Mouse (Mus musculus) liver, embryonic 13.5 days (tissue): ENCODE measurements around the gene Klhl9. TPM values are rescaled to one million over a fixed set of nuclear protein-coding genes. Genes with fewer than 3 reads are reported as not detected.
A peak's percentile ranks its signal among the peaks of the same experiment; 100 is the strongest.
"Not testable (repeated sequence)": the region's sequence is repeated elsewhere in the genome, so short reads cannot be mapped to it uniquely, and the experiment has no call there.

Experiments used
- ATAC-seq: fragments of 200-750 bp; cut with Nextera tagmentation; 2 replicates; pipeline ENCODE4 v1.8.0; 2017; ENCODE audit warnings: low read depth, mild to moderate bottlenecking, moderate number of reproducible peaks, moderate library complexity
- DNase-seq: peaks from one replicate; pipeline ENCODE4 v3.0.0; 2022
- H3K27ac ChIP-seq: fragments of 300-500 bp; sonication (generic); 2 replicates; pipeline ENCODE4 v1.5.1; 2015; ENCODE audit warnings: moderate library complexity, mild to moderate bottlenecking, inconsistent platforms
- H3K27me3 ChIP-seq: fragments of 300-500 bp; sonication (generic); 2 replicates; pipeline ENCODE4 v1.6.1; 2015; ENCODE audit warnings: mild to moderate bottlenecking, inconsistent platforms
- H3K36me3 ChIP-seq: fragments of 300-500 bp; sonication (generic); 2 replicates; pipeline ENCODE4 v1.6.1; 2015; ENCODE audit warnings: mild to moderate bottlenecking, inconsistent platforms
- H3K4me1 ChIP-seq: fragments of 300-500 bp; sonication (generic); replicated peaks from 2 replicates; pipeline ENCODE4 v1.6.1; 2015; ENCODE audit warnings: inconsistent platforms
- H3K4me2 ChIP-seq: fragments of 300-500 bp; sonication (generic); 2 replicates; pipeline ENCODE4 v1.6.1; 2015; ENCODE audit warnings: inconsistent platforms, mild to moderate bottlenecking, moderate library complexity
- H3K4me3 ChIP-seq: fragments of 300-500 bp; sonication (generic); replicated peaks from 2 replicates; pipeline ENCODE4 v1.5.1; 2015; ENCODE audit warnings: mild to moderate bottlenecking, inconsistent platforms
- H3K9ac ChIP-seq: fragments of 300-500 bp; sonication (generic); 2 replicates; pipeline ENCODE4 v1.6.1; 2015; ENCODE audit warnings: mild to moderate bottlenecking, inconsistent platforms
- H3K9me3 ChIP-seq: fragments of 300-500 bp; sonication (generic); replicated peaks from 2 replicates; pipeline ENCODE4 v1.6.1; 2016; ENCODE audit warnings: inconsistent platforms
- WGBS: fragments of 180-500 bp; shearing (Covaris S2); methylation state at CpG from one replicate; pipeline ENCODE4 v1.1.7; 2015; ENCODE audit not compliant: insufficient replicate concordance; 5-methylcytosine and 5-hydroxymethylcytosine counted together
- polyA plus RNA-seq: library from polyadenylated mRNA; unstranded; fragments of >200 nt; fragmentation: Nextera tagmentation; extraction: Ambion mirVana; gene quantifications from 2 replicates; pipeline ENCODE4 v1.2.1, GENCODE M21; 2015

Gene Klhl9
- 24.6 and 33.1 TPM in 2 replicates for polyA plus RNA-seq

GRCm38 (mm10) chr4:88721791-88722721 is at the start of gene Klhl9, which contains the start of gene Gm26566:
TSS of gene Klhl9 (minus strand) at chr4:88722465.
TSS of gene Gm26566 (plus strand) at chr4:88721805.
- ATAC-seq (peak; percentile 95), DNase-seq (peak; percentile 83)
- Histone ChIP-seq H3K4me2 (peak within 1 kb of the TSS; percentile 88), H3K27me3 (no peaks in the 10 kb centered on the region), H3K9me3 (no peaks in the 10 kb centered on the region), H3K36me3 (peaks cover 19% of the 10 kb centered on the region), H3K27ac (peak within 1 kb of the TSS; percentile 93), H3K4me1 (peaks cover 35% of the 10 kb centered on the region), H3K9ac (peak within 1 kb of the TSS; percentile 88), H3K4me3 (peak within 1 kb of the TSS; percentile 74)
- WGBS, result under 1% methylated on average over 82 of the region's 82 CpGs

- H3K36me3 ChIP-seq, ATAC-seq, H3K27ac ChIP-seq, DNase-seq, H3K4me1 ChIP-seq, H3K27me3 ChIP-seq, H3K9me3 ChIP-seq: not testable (repeated sequence)
- 2% methylated on average over 41 of the region's 42 CpGs for WGBS
- Histone ChIP-seq H3K4me3 (peak overlapping the region; percentile 50), H3K4me2 (peak overlapping the region; percentile 64), H3K9ac (peak overlapping the region; percentile 52)
Observed at GRCm38 (mm10) chr4:88763384-88764018, 41.2 kb upstream of the Klhl9 start.

- ATAC-seq, H3K36me3 ChIP-seq, H3K4me1 ChIP-seq, H3K9ac ChIP-seq, H3K27ac ChIP-seq, H3K4me3 ChIP-seq, H3K9me3 ChIP-seq, DNase-seq, H3K27me3 ChIP-seq: not testable (repeated sequence)
- peak overlapping the region; percentile 53; the same call in 1 of the 2 replicates for H3K4me2 ChIP-seq
- 29% methylated on average over 9 of the region's 9 CpGs for WGBS
Observed at GRCm38 (mm10) chr4:88762341-88762740, 40.1 kb upstream of the Klhl9 start.

GRCm38 (mm10) chr4:88761776-88762175 is 39.5 kb upstream of the Klhl9 start:
- H3K4me3 ChIP-seq, H3K9me3 ChIP-seq, H3K27me3 ChIP-seq, H3K4me1 ChIP-seq, H3K4me2 ChIP-seq, DNase-seq, H3K36me3 ChIP-seq, ATAC-seq, H3K27ac ChIP-seq, H3K9ac ChIP-seq: not testable (repeated sequence)
- 57% methylated on average over 6 of the region's 8 CpGs for WGBS

GRCm38 (mm10) chr4:88760431-88760830 is 38.2 kb upstream of the Klhl9 start:
- Histone ChIP-seq H3K4me3 (peak overlapping the region; percentile 43), H3K27ac (peak overlapping the region; percentile 23; the same call in 1 of the 2 replicates), H3K9ac (0 out of 2 replicates have a peak overlapping the region, but pooled peaks have one; percentile 17), H3K4me2 (peak overlapping the region; percentile 59)
- H3K27me3 ChIP-seq, DNase-seq, ATAC-seq, H3K36me3 ChIP-seq, H3K4me1 ChIP-seq, H3K9me3 ChIP-seq: not testable (repeated sequence)
- under 1% methylated on average over 26 of the region's 28 CpGs for WGBS

GRCm38 (mm10) chr4:88759610-88760268 is 37.5 kb upstream of the Klhl9 start, which contains the start of gene Gm13283:
TSS of gene Gm13283 (plus strand) at chr4:88760119.
- ATAC-seq, H3K27me3 ChIP-seq, H3K4me1 ChIP-seq, H3K9me3 ChIP-seq, H3K36me3 ChIP-seq: not testable (repeated sequence)
- Histone ChIP-seq H3K9ac (0 out of 2 replicates have a peak within 1 kb of the TSS, but pooled peaks have one; percentile 17), H3K4me3 (peak within 1 kb of the TSS; percentile 43), H3K27ac (peak within 1 kb of the TSS; percentile 23; the same call in 1 of the 2 replicates), H3K4me2 (peak within 1 kb of the TSS; percentile 59)
- DNase-seq, result peak; percentile 10
- WGBS, result 13% methylated on average over 11 of the region's 14 CpGs

- not testable (repeated sequence) for ATAC-seq, DNase-seq, H3K4me3 ChIP-seq, H3K27ac ChIP-seq, H3K27me3 ChIP-seq, H3K4me2 ChIP-seq, H3K36me3 ChIP-seq, H3K4me1 ChIP-seq, H3K9me3 ChIP-seq, H3K9ac ChIP-seq
- WGBS, result 74% methylated on average over 9 of the region's 9 CpGs
Observed at GRCm38 (mm10) chr4:88758751-88759150, 36.5 kb upstream of the Klhl9 start.

GRCm38 (mm10) chr4:88757628-88758031 is 35.4 kb upstream of the Klhl9 start:
- not testable (repeated sequence) for H3K27me3 ChIP-seq, H3K9me3 ChIP-seq, H3K36me3 ChIP-seq, DNase-seq, H3K4me1 ChIP-seq
- H3K9ac ChIP-seq, result peak overlapping the region; percentile 68
- H3K4me2 ChIP-seq, result peak overlapping the region; percentile 73
- H3K27ac ChIP-seq, result peak overlapping the region; percentile 84
- peak; percentile 100 for ATAC-seq
- H3K4me3 ChIP-seq, result peak overlapping the region; percentile 65
- under 1% methylated on average over 21 of the region's 21 CpGs for WGBS

- not testable (repeated sequence) for DNase-seq, H3K9me3 ChIP-seq, H3K4me1 ChIP-seq, H3K36me3 ChIP-seq, ATAC-seq, H3K27me3 ChIP-seq
- 9% methylated on average over 29 of the region's 31 CpGs for WGBS
- peak overlapping the region; percentile 65 for H3K4me3 ChIP-seq
- H3K27ac ChIP-seq, result peak overlapping the region; percentile 84
- H3K4me2 ChIP-seq, result peak overlapping the region; percentile 73
- H3K9ac ChIP-seq, result peak overlapping the region; percentile 68
Observed at GRCm38 (mm10) chr4:88756581-88757513, 34.6 kb upstream of the Klhl9 start.

GRCm38 (mm10) chr4:88754818-88755340 is 32.6 kb upstream of the Klhl9 start, which contains the start of gene Gm13271:
TSS of gene Gm13271 (plus strand) at chr4:88754868.
- H3K4me1 ChIP-seq, H3K36me3 ChIP-seq, DNase-seq, H3K27me3 ChIP-seq, H3K9ac ChIP-seq, H3K4me3 ChIP-seq, H3K27ac ChIP-seq, H3K9me3 ChIP-seq, ATAC-seq, H3K4me2 ChIP-seq: not testable (repeated sequence)
- 68% methylated on average over 15 of the region's 15 CpGs for WGBS
